Comparison of ENCODE assay signal across 13 mouse cellular contexts in the genomic region with DNA sequence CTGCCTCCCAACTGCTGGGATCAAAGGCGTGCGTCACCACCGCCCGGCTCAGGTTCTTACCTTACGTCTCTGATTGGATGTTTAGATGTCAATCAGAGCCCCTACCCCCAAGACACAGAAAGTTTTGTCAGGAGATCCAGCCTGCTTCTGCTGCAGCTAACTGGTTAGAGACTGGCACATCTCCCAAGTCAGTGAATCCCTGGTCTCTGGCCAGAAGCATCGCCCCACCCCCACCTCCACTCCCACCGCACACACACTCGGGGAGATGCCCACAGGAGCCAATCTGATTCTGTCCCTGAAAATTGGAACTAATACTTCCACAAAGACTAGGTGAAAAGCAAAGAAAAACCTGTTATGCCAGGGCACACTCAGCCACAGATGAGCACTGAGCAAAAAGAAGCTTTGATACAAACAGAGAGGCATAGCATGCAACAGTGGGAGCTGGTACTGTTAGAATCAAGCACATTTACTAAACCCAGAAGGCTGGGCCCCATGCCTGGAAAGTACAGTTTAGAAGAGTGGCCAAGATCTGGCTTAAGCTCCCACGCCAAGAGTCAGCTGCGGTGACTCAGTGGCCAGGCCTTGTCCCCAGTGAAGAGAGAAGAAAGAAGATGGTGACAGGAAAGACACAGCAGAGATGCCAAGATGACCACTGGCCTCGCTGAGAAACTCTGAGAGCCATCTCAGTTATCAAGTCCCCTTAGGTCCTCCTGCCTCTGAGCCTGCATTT.
DNase-seq lines count a peak whose midpoint lies in the region; ATAC-seq lines count a peak whose summit lies in the region.
"Had no signal": no experiment of that assay in that cellular context is flagged by ENCODE, and none has a peak within 500 bp of the region (broad histone marks: within the 10 kb centered on the region; RNA-seq: fewer than 3 reads in every experiment).

No protein-coding gene starts in this region.

- H3K27ac ChIP-seq in heart, embryonic 11.5 days (ENCODE audit: low read depth, low read length): no peak overlapping the region
- no peak overlapping the region for H3K27ac ChIP-seq in forebrain, embryonic 15.5 days (replicated peaks)
- H3K27ac ChIP-seq: hindbrain, embryonic 15.5 days; kidney, postnatal 0 days; liver, embryonic 12.5 days had no signal

- H3K4me2 ChIP-seq in heart, embryonic 11.5 days: no peak overlapping the region
- H3K4me2 ChIP-seq in forebrain, embryonic 15.5 days (replicated peaks): no peak overlapping the region
- H3K4me2 ChIP-seq: hindbrain, embryonic 15.5 days; liver, embryonic 12.5 days had no signal

- peak; percentile 57 to 61 for DNase-seq in heart, adult 18-20 months
- DNase-seq in 3134 (ENCODE audit: extremely low read depth, insufficient read length, low spot score): peak; percentile 59
- peak; percentile 46 for DNase-seq in adrenal gland, postnatal 10 days
- DNase-seq in heart, adult 8-10 months (ENCODE audit: low spot score): peak; percentile 39
- DNase-seq in left cerebral cortex, postnatal 36 days (ENCODE audit: low spot score in 2 of 2): no peak
- DNase-seq: layer of hippocampus, postnatal 36 days had no signal

- H3K27me3 ChIP-seq in heart, embryonic 11.5 days (ENCODE audit: control insufficient read depth, insufficient read depth, low read length): no peaks in the 10 kb centered on the region
- no peaks in the 10 kb centered on the region for H3K27me3 ChIP-seq in forebrain, embryonic 15.5 days
- H3K27me3 ChIP-seq: hindbrain, embryonic 15.5 days had no signal

- H3K4me1 ChIP-seq in heart, embryonic 11.5 days (ENCODE audit: control insufficient read depth, insufficient read depth, low read length): no peaks in the 10 kb centered on the region
- no peaks in the 10 kb centered on the region for H3K4me1 ChIP-seq in forebrain, embryonic 15.5 days
- H3K4me1 ChIP-seq: hindbrain, embryonic 15.5 days; megakaryocyte, embryonic 14.5 days had no signal

- no peak overlapping the region for H3K9ac ChIP-seq in heart, embryonic 11.5 days (ENCODE audit: low read depth, low read length)
- no peak overlapping the region for H3K9ac ChIP-seq in forebrain, embryonic 15.5 days (replicated peaks)
- H3K9ac ChIP-seq: hindbrain, embryonic 15.5 days; liver, embryonic 12.5 days had no signal

- WGBS in heart, embryonic 11.5 days (ENCODE audit: insufficient replicate concordance): 83% methylated on average over 11 of the region's 11 CpGs
- WGBS in forebrain, embryonic 15.5 days: 85% methylated on average over 11 of the region's 11 CpGs

- no peak overlapping the region for H3K4me3 ChIP-seq in heart, embryonic 11.5 days (ENCODE audit: low read depth, low read length)
- no peak overlapping the region for H3K4me3 ChIP-seq in forebrain, embryonic 15.5 days
- H3K4me3 ChIP-seq: hindbrain, embryonic 15.5 days; liver, embryonic 12.5 days; megakaryocyte, embryonic 14.5 days had no signal

- H3K36me3 ChIP-seq in heart, embryonic 11.5 days (ENCODE audit: control insufficient read depth, insufficient read depth, low read length): no peaks in the 10 kb centered on the region
- no peaks in the 10 kb centered on the region for H3K36me3 ChIP-seq in forebrain, embryonic 15.5 days
- H3K36me3 ChIP-seq: hindbrain, embryonic 15.5 days; liver, embryonic 12.5 days had no signal

- intact Hi-C loops in left cerebral cortex, postnatal 36 days (cut with DNase I): no loop called here

- ATAC-seq in heart, embryonic 11.5 days (replicated peaks; ENCODE audit: insufficient number of reproducible peaks, low FRiP score, low TSS enrichment): no peak
- ATAC-seq in monocyte, adult 5-6 weeks (replicated peaks; ENCODE audit: insufficient number of reproducible peaks, low FRiP score, low TSS enrichment, poor library complexity, severe bottlenecking): no peak
- no peak for ATAC-seq in forebrain, embryonic 15.5 days (replicated peaks)
- ATAC-seq: liver, embryonic 12.5 days had no signal

- no peaks in the 10 kb centered on the region for H3K9me3 ChIP-seq in heart, embryonic 11.5 days (replicated peaks; ENCODE audit: control insufficient read depth, low read length)
- no peaks in the 10 kb centered on the region for H3K9me3 ChIP-seq in forebrain, embryonic 15.5 days
- H3K9me3 ChIP-seq: hindbrain, embryonic 15.5 days; liver, embryonic 12.5 days had no signal

Comparison
In these comparisons a context has a peak if more than half of its experiments do, and no peak if none do; other contexts are left out.
1. DNase-seq: peak in heart, adult 18-20 months (2 of 2), 3134 (single experiment), adrenal gland, postnatal 10 days (single experiment) and heart, adult 8-10 months (single experiment); none in left cerebral cortex, postnatal 36 days (0 of 2).